Mouse (Mus musculus) neural tube, embryonic 11.5 days (tissue): ENCODE data around the gene Fam114a1. TPM values are rescaled to one million over a fixed set of nuclear protein-coding genes. Genes with fewer than 3 reads are reported as not detected.

Source experiments
- ATAC-seq: fragments of 200-750 bp; cut with Nextera tagmentation; 2 replicates; pipeline ENCODE4 v1.8.0; 2017; ENCODE audit warnings: moderate number of reproducible peaks, mild to moderate bottlenecking, moderate TSS enrichment, moderate library complexity; ENCODE audit not compliant: insufficient read depth, low FRiP score, low TSS enrichment
- DNase-seq: peaks from one replicate; pipeline ENCODE4 v3.0.0-alpha.2; 2015; ENCODE audit warnings: low spot score
- H3K27ac ChIP-seq: fragments of 300-500 bp; sonication (generic); 2 replicates; pipeline ENCODE4 v1.5.1; 2014; ENCODE audit warnings: low read depth, mild to moderate bottlenecking, low read length
- H3K27me3 ChIP-seq: fragments of 300-500 bp; sonication (generic); 2 replicates; pipeline ENCODE4 v1.6.1; 2014; ENCODE audit warnings: mild to moderate bottlenecking, low read length, mixed read lengths; ENCODE audit not compliant: control insufficient read depth, insufficient read depth
- H3K36me3 ChIP-seq: fragments of 300-500 bp; sonication (generic); 2 replicates; pipeline ENCODE4 v1.6.1; 2014; ENCODE audit warnings: mild to moderate bottlenecking, low read length, moderate library complexity, mixed read lengths; ENCODE audit not compliant: control insufficient read depth, insufficient read depth
- H3K4me1 ChIP-seq: fragments of 300-500 bp; sonication (generic); 2 replicates; pipeline ENCODE4 v1.6.1; 2014; ENCODE audit warnings: low read length, mixed read lengths; ENCODE audit not compliant: control insufficient read depth, insufficient read depth
- H3K4me2 ChIP-seq: fragments of 300-500 bp; sonication (generic); 2 replicates; pipeline ENCODE4 v1.6.1; 2014; ENCODE audit warnings: low read depth, mild to moderate bottlenecking, moderate library complexity
- H3K4me3 ChIP-seq: fragments of 300-500 bp; sonication (generic); 2 replicates; pipeline ENCODE4 v1.5.1; 2014; ENCODE audit warnings: low read depth, low read length
- H3K9ac ChIP-seq: fragments of 300-500 bp; sonication (generic); 2 replicates; pipeline ENCODE4 v1.6.1; 2014; ENCODE audit warnings: mild to moderate bottlenecking, low read length
- H3K9me3 ChIP-seq: fragments of 300-500 bp; sonication (generic); 2 replicates; pipeline ENCODE4 v1.6.1; 2016; ENCODE audit warnings: low read length; ENCODE audit not compliant: control insufficient read depth
- WGBS: fragments of 180-500 bp; shearing (Covaris S2); extraction: QIAGEN DNeasy Blood & Tissue Kit; methylation state at CpG from one replicate; pipeline ENCODE4 v1.1.7; 2014; 5-methylcytosine and 5-hydroxymethylcytosine counted together
- polyA plus RNA-seq: library from polyadenylated mRNA; unstranded; fragments of >200 nt; fragmentation: Nextera tagmentation; extraction: Ambion mirVana; gene quantifications from 2 replicates; pipeline ENCODE4 v1.2.1, GENCODE M21; 2014

Fam114a1 gene
- polyA plus RNA-seq, 1 experiment from 2014 or later: 13.6 TPM

DNA sequence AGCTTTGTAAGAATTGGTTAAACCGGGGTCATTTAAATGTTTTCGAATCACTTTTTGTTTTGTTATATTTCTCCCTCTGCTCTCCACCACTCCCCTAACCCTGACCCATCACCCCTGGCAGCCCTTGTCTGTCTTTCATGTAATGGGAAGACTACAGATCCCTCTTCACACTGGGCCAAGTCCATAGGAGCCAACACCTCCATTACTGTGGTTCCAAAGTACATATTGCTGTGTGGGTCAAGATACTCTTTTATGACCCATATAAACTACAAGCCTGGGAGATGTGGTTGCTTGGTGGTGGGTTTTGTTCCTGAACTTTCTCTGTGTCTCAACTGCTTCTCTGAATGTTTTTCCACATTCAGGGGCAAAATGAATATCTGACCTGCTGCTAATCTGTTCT is 25.5 kb downstream of the Fam114a1 start:
- Histone ChIP-seq H3K4me1 (no peaks in the 10 kb centered on the region), H3K4me2 (no peak overlapping the region), H3K9me3 (no peaks in the 10 kb centered on the region), H3K9ac (no peak overlapping the region), H3K27me3 (no peaks in the 10 kb centered on the region), H3K36me3 (no peaks in the 10 kb centered on the region), H3K4me3 (no peak overlapping the region), H3K27ac (no peak overlapping the region)
- DNase-seq (no peak), ATAC-seq (no peak)
- 97% methylated on average over 2 of the region's 2 CpGs for WGBS

- H3K27ac ChIP-seq: no peak overlapping the region
- H3K9ac ChIP-seq: no peak overlapping the region
- no peak overlapping the region for H3K4me3 ChIP-seq
- no peak for ATAC-seq
- H3K4me1 ChIP-seq: peaks cover 3% of the 10 kb centered on the region; the same call in 1 of the 2 replicates
- 64% methylated on average over 10 of the region's 10 CpGs for WGBS
- H3K27me3 ChIP-seq: no peaks in the 10 kb centered on the region
- no peaks in the 10 kb centered on the region for H3K9me3 ChIP-seq
- DNase-seq: no peak
- no peak overlapping the region for H3K4me2 ChIP-seq
- no peaks in the 10 kb centered on the region for H3K36me3 ChIP-seq
Observed at GRCm38 (mm10) chr5:65002940-65003824, 33.3 kb downstream of the Fam114a1 start.

- 69% methylated on average over 7 of the region's 7 CpGs for WGBS
- Histone ChIP-seq H3K4me1 (peaks cover 3% of the 10 kb centered on the region; the same call in 1 of the 2 replicates), H3K27me3 (no peaks in the 10 kb centered on the region), H3K9ac (no peak overlapping the region), H3K27ac (no peak overlapping the region), H3K4me3 (no peak overlapping the region), H3K9me3 (no peaks in the 10 kb centered on the region), H3K4me2 (no peak overlapping the region), H3K36me3 (no peaks in the 10 kb centered on the region)
- DNase-seq (no peak), ATAC-seq (no peak)
Observed at GRCm38 (mm10) chr5:65003946-65004535, 34.2 kb downstream of the Fam114a1 start.

- Histone ChIP-seq H3K9ac (no peak overlapping the region), H3K9me3 (no peaks in the 10 kb centered on the region), H3K4me2 (no peak overlapping the region), H3K27ac (no peak overlapping the region), H3K4me1 (peaks cover 3% of the 10 kb centered on the region; the same call in 1 of the 2 replicates), H3K36me3 (no peaks in the 10 kb centered on the region; the same call in 1 of the 2 replicates), H3K4me3 (no peak overlapping the region), H3K27me3 (no peaks in the 10 kb centered on the region)
- ATAC-seq: no peak
- no peak for DNase-seq
- 86% methylated on average over 4 of the region's 4 CpGs for WGBS
Observed at GRCm38 (mm10) chr5:65005251-65005650, 35.4 kb downstream of the Fam114a1 start.

- DNase-seq (no peak), ATAC-seq (no peak)
- H3K36me3 ChIP-seq: no peaks in the 10 kb centered on the region; the same call in 1 of the 2 replicates
- 47% methylated on average over 4 of the region's 4 CpGs for whole genome bisulfite sequencing
- H3K4me2 ChIP-seq: no peak overlapping the region
- no peak overlapping the region for H3K27ac ChIP-seq
- no peaks in the 10 kb centered on the region for H3K27me3 ChIP-seq
- peaks cover 3% of the 10 kb centered on the region; the same call in 1 of the 2 replicates for H3K4me1 ChIP-seq
- H3K9ac ChIP-seq: no peak overlapping the region
- no peaks in the 10 kb centered on the region for H3K9me3 ChIP-seq
- no peak overlapping the region for H3K4me3 ChIP-seq
Observed at GRCm38 (mm10) chr5:65006011-65006491, 36.2 kb downstream of the Fam114a1 start.

GRCm38 (mm10) chr5:65011901-65012573 is 42.2 kb downstream of the Fam114a1 start:
- H3K4me1 ChIP-seq: no peaks in the 10 kb centered on the region
- no peak for DNase-seq

DNA sequence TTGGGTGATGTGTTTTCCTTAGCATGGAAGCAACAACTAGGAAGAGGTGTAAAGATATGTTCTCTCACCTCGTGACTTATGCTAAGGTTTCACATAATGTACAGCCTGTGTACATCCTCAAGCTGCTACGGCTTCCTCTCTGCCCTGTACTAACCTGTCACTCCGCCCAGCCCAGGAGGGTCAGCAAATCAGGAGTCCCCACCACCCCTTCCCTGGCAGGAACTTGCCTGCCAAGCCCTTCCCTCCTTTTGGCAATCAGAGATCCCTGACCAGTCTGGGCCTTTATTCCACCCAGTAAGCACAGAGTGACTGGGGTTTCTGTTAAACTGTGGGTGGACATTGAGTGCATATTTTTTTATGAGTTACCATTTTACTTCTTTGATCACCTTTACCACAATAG is 45.6 kb downstream of the Fam114a1 start:
- no peaks in the 10 kb centered on the region for H3K9me3 ChIP-seq
- H3K4me1 ChIP-seq: no peaks in the 10 kb centered on the region
- H3K36me3 ChIP-seq: no peaks in the 10 kb centered on the region; the same call in 1 of the 2 replicates
- no peak overlapping the region for H3K27ac ChIP-seq
- H3K4me3 ChIP-seq: no peak overlapping the region
- 93% methylated on average over 3 of the region's 3 CpGs for WGBS
- H3K9ac ChIP-seq: no peak overlapping the region
- no peak for DNase-seq
- H3K4me2 ChIP-seq: no peak overlapping the region
- no peak for ATAC-seq
- H3K27me3 ChIP-seq: no peaks in the 10 kb centered on the region

More at GRCm38 (mm10) chr5:65011901-65012573, 42.2 kb downstream of the Fam114a1 start:
- no peak overlapping the region for H3K4me2 ChIP-seq
- no peaks in the 10 kb centered on the region; the same call in 1 of the 2 replicates for H3K36me3 ChIP-seq
- H3K27me3 ChIP-seq: no peaks in the 10 kb centered on the region
- no peak overlapping the region for H3K9ac ChIP-seq
- ATAC-seq: no peak
- H3K27ac ChIP-seq: no peak overlapping the region
- no peaks in the 10 kb centered on the region for H3K9me3 ChIP-seq
- H3K4me3 ChIP-seq: no peak overlapping the region
- 52% methylated on average over 7 of the region's 7 CpGs for WGBS

- H3K4me3 ChIP-seq: no peak overlapping the region
- 88% methylated on average over 8 of the region's 8 CpGs for WGBS
- H3K9ac ChIP-seq: no peak overlapping the region
- H3K9me3 ChIP-seq: no peaks in the 10 kb centered on the region
- H3K27me3 ChIP-seq: no peaks in the 10 kb centered on the region
- H3K4me2 ChIP-seq: no peak overlapping the region
- no peaks in the 10 kb centered on the region for H3K36me3 ChIP-seq
- DNase-seq: no peak
- H3K4me1 ChIP-seq: no peaks in the 10 kb centered on the region
- ATAC-seq: no peak
- no peak overlapping the region for H3K27ac ChIP-seq
Observed at GRCm38 (mm10) chr5:65019109-65019508, 49.2 kb downstream of the Fam114a1 start.
